Mouse (Mus musculus): Measurements from ENCODE around the gene Mtch2.
"Not testable (repeated sequence)": the region's sequence is repeated elsewhere in the genome, so short reads cannot be mapped to it uniquely, and the experiment has no call there.

Gene Mtch2

GRCm38 (mm10) chr2:90846955-90847680 is at the start of gene Mtch2:
TSS of gene Mtch2 (plus strand) at chr2:90847155.
- DNase-seq (ENCODE audit: low read depth, low spot score): peak; percentile 97

GRCm38 (mm10) chr2:90808241-90809126 is 38.5 kb upstream of the Mtch2 start:
- no peak for DNase-seq (ENCODE audit: low read depth, low spot score)

DNA sequence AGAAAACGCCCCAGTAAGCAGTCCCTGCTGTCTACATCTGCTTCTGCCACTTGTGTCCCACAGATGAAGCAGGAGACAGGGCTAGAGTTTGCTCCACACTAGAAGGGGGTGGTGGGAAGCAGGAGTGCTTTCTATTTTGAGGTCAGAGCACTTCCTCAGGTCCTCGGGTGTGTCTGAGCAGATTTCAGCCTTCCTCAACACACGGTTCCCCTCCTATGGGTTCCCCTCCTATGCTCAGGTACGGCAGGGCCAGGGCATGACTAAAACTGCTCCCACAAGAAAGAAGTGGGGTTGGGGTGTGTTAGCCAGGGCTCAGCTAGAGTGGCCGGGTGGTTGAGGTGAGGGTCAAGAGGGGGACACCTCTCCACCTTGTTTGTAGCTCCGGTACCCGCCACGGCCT is 36.2 kb upstream of the Mtch2 start:
- no peak for DNase-seq (ENCODE audit: low read depth, low spot score)

DNA sequence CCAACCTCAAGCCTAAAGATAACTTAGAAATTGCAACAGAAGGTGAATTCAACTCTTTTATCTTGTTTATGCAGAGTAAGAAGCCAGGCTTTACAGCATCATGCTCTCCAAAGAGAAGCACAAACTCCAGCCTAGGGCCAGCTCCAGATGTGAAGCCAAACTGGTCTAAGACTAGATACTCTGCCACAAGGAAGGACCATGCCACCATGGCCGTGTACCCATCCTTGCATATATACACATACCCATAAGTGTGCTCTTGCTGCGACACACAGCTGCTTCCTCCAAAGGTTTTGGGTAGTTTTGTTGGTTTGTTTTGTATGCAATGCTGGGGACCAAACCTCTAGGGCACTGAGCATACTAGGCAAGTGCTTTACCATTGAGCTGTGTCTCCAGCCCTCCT is 31.7 kb upstream of the Mtch2 start:
- DNase-seq (ENCODE audit: low read depth, low spot score): no peak

GRCm38 (mm10) chr2:90816144-90816543 is 30.8 kb upstream of the Mtch2 start:
- no peak for DNase-seq (ENCODE audit: low read depth, low spot score)

DNA sequence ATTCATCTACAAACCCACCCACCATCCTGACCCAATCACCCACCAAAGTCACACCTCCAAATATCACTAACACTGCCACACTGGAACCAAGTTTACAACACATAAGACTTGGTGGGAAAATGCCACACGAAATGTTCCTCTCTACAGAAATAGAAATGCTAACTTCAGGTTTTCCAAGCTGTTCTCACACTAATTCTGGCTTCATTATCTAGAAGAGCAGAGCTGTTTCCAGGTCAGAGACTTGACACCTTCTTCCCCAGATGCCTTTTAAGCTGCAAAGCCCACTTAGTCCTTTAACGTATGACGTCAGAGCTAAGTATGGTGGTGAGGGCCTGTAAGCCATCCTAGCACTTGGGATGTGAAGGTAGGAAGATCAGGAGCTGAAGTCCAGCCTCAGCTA is 28.2 kb upstream of the Mtch2 start:
- no peak for DNase-seq (ENCODE audit: low read depth, low spot score)

DNA sequence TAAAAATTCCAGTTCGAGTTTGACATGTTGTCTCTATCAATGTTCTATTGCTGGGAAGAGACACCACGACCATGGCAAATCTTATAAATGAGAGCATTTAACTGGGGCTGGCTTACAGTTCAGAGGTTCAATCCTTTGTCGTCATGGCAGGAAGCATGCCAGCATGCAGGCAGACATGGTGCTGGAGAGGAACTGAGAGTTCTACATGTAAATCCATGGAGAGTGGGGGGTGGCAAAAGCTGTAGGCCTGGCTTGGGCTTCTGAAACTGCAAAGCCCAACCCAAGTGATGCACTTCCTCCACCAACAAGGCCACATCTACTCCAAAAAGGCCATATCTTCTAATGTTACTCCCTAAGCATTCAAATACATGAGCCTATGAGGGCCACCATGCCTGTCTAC is 26.1 kb upstream of the Mtch2 start:
- no peak for DNase-seq (ENCODE audit: low read depth, low spot score)

DNA sequence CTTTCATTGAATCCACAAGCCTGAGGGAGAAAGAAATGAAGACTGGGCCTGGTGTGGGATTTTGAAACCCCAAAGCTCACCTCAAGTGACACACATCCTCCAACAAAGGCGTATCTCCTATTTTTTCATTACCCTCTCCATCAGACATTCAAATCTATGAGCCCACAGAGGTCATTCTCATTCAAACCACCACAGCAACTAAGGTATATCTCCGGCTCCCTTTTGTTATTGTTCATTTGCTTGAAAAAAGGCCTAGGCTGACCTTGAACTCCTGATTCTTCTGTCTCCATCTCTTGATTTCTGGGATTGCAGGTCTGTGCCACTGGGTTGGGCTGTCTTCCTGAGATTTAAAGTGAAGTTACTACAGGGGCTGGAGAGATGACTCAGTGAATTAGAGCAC is 24.0 kb upstream of the Mtch2 start:
- no peak for DNase-seq (ENCODE audit: low read depth, low spot score)

DNA sequence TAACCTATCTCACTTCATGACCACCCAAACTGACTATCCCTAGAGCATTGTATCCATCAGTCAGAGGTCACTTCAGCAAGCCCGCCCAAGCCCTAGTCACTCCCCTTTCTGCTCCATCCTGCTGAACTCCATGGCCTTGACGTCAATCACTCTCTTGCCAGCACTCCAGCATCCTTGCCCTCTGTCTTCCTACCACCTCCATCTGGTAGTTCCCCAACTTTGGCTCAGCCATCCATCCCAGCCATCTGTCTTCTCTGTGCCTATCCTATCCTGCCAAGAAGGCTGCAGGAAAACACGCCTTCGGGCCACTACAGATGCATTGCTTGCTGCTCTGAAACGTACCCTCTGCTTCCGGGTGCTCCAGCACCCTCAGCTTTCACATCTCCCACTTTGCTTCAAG is 23.2 kb upstream of the Mtch2 start:
- DNase-seq (ENCODE audit: low read depth, low spot score): no peak

GRCm38 (mm10) chr2:90824528-90824927 is 22.4 kb upstream of the Mtch2 start:
- DNase-seq (ENCODE audit: low read depth, low spot score): not testable (repeated sequence)

GRCm38 (mm10) chr2:90825515-90826172 is 21.3 kb upstream of the Mtch2 start:
- no peak for DNase-seq (ENCODE audit: low read depth, low spot score)

DNA sequence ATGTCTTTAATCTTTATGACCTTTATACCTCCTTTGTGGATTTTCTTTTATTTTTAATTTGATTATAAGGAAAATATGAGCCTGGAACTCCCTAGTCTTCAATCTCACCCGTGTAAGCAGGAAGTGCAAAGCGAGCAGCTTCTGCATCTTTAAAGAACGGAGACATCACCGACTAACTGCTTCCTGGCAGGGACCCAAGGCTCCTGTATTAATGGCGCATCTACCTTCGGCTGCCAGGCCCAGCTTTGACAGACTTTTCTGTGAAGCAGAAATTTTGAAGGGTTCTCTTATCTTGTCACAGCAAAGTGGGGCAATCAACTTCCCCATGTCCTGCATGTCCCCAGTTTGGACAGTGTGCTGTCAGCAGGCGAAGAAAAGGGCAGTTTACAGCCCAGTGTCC is 18.2 kb upstream of the Mtch2 start:
- DNase-seq (ENCODE audit: low read depth, low spot score): no peak

DNA sequence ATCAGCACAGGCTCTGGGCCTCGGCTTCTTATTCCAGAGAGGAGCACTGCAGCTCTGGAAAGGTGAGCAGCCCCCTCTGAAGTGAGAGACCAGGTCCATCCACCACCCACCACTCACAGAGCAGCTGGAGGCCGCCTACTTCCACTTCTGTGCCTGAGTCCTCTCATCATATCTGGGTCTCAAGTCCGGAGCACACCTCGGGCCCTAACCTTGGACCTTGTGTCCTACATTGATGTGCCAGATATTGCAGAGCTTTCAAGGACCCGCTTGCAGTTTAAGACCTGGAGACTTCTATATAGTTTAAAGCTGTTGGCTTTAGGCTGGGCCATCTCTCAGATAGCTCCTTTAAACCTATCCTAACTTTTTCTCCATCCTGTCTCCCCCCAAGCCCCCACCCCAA is 13.5 kb upstream of the Mtch2 start:
- DNase-seq (ENCODE audit: low read depth, low spot score): no peak

GRCm38 (mm10) chr2:90838621-90839020 is 8.3 kb upstream of the Mtch2 start:
- DNase-seq (ENCODE audit: low read depth, low spot score): no peak

DNA sequence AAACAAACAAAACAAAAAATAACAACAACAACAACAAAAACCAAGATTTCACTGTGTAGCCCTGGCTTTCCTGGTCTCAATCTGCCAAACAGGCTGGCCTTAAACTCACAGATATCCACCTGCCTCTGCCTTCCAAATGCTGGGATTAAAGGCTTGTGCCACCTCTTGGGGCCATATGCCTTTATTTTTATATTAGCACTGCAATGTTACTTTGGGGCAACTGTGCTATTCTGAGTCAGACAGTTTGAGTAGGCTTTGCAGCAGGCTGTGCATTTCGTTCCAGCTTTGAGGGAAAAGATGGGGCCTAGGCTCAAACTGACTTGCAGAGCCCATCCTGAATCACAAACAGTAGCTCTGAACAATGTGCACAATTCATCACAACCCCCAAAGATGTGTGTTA is 3.3 kb upstream of the Mtch2 start:
- DNase-seq (ENCODE audit: low read depth, low spot score): no peak

DNA sequence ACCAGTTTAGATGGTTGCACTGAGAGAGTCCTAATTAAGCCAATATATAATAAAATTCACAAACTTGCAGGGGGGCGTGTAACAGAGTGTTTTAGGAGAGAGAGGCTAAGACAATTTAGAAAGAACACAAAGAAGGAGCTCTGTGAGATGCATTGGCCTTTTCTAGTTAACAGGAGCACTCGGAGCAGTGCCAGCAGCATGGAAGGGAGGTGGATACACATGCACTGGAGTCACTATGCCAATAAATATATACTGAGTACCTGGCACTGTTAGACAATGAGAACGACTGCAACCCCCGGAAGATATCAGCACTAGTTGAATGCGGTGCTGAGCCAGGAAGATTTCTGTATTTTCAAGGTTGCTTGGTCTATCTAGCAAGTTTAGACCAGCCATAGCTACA is 2.7 kb upstream of the Mtch2 start:
- no peak for DNase-seq (ENCODE audit: low read depth, low spot score)

DNA sequence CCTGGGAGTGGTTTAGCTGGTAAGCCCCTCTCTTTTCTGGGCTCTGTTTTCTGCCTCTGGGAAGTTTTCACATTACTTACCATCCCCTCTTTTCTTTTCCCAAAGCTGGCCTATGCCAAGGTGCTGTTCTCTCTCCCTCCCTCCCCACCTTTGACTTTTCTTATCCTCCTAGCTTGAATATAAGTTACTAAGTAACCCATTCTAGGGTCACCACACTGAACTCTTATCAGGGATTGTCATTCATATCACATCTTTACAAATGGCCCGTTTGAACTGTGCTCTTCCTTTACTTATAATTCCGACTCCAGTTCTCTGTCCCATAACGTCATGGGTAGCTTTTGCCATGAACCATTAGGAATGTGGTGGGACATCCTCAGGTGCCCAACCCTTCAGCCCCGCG is 1.7 kb upstream of the Mtch2 start:
- no peak for DNase-seq (ENCODE audit: low read depth, low spot score)

DNA sequence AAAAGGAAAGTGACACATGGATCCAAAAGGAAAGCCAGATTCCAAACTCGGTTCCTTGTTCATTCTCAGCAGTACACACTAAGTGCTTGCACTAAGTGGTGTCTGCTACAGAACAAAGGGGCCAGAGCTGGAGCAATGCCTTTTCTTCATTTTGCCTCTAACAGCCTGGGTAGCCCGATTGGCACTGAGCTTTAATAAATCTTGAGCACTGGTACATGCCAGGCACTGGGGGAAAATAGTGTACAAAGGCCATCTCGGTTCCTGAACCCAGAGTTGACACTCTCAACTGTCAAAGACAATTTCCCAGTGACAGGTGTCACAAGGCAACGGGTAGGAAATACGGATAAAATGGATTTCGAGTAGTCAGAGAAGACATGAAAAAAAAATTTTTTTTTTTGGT is 784 bp upstream of the Mtch2 start:
- no peak for DNase-seq (ENCODE audit: low read depth, low spot score)

GRCm38 (mm10) chr2:90846597-90846954 is 379 bp upstream of the Mtch2 start:
- DNase-seq (ENCODE audit: low read depth, low spot score): no peak

DNA sequence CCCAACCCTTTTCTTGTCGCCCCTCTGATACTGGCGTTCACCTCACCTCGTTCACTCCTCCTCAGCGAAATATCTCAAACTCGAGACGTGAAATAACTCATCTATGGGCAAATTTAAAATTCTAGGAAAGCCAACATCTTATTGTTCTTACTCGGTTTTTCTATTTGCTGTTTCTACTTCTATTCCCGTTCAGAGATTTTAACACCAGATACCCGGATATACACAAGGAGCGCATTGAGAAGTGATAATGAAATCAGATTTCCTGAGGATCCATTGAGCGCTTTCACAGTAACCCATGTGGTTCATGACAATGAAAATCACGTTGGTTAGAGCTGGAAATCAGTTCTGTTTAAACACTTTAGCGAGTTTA is 711 bp downstream of the Mtch2 start:
- no peak for DNase-seq (ENCODE audit: low read depth, low spot score)

GRCm38 (mm10) chr2:90848331-90848730 is 1.4 kb downstream of the Mtch2 start:
- no peak for DNase-seq (ENCODE audit: low read depth, low spot score)

DNA sequence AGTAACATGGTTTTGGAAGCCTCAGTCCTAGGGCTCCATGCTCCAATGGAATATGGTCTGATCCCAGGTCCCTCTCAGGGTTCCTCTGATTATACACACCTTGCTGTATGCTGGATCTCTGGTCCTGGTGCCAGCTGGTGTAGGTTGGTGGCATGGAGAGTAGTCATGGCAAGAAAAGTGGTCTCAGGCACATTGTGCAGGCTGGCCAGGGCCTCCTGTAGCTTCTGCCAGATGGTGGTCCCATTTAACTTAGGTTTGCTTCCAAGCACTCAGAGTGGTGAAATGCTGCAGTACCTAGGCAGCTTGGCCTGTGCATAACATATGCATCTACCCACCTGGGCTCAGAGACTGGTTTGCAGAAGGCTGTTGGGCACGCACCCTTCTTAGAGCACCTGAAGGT is 3.4 kb downstream of the Mtch2 start:
- DNase-seq (ENCODE audit: low read depth, low spot score): no peak

- DNase-seq (ENCODE audit: low read depth, low spot score): no peak
These were observed 14.5 kb downstream of the Mtch2 start for GRCm38 (mm10) chr2:90861486-90861885.

Data from CD4-positive, CD25-positive, alpha-beta regulatory T cell, adult 2 months (primary cell).